Mouse (Mus musculus) megakaryocyte, embryonic 14.5 days (primary cell): Measurements from ENCODE around the gene Map4k2.

ENCODE experiments used
- FLI1 ChIP-seq: IDR thresholded peaks from 2 replicates; pipeline ENCODE4 v1.6.1; 2012; ENCODE audit warnings: low read length, inconsistent platforms, mixed read lengths
- GATA1 ChIP-seq: IDR thresholded peaks from 3 replicates; pipeline ENCODE4 v1.6.1; 2012; ENCODE audit warnings: mixed read lengths, low read length, inconsistent platforms, borderline replicate concordance

- no peak for TF ChIP-seq GATA1
- no peak for TF ChIP-seq FLI1
These were observed 48.7 kb upstream of the Map4k2 start for GRCm38 (mm10) chr19:6292262-6292661.
